Mouse (Mus musculus): ENCODE results near the gene Atad1.

DNA sequence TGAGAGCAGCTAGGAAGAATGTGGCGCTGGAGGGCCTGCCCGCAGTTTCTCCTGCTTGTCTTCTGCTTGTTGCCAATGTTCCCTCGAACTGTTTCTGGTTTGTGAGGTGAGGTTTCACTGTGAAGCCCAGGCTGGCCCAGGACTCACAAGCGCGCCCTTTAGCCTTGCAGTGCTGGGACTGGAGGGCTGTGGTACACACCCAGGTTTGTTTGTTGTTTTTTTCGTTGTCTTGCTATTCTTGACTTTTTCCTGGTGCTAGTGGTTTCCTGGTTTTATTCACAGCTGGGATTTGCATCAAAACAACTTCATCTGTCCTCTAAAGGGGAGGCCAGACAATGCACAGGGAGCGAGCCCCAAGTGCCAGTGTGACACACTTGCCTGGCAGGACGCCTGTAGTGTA is 104.7 kb downstream of the Atad1 start:
- no peak for TF ChIP-seq CTCF (IDR thresholded peaks at IDR 0.05; ENCODE audit: low read depth, low read length)
- TF ChIP-seq POLR2A (IDR thresholded peaks at IDR 0.05; ENCODE audit: insufficient read depth, low read length) = no peak
